Mouse (Mus musculus) erythroblast, embryonic 14.5 days (primary cell): ENCODE results near the gene Tmem198b. TPM values are rescaled to one million over a fixed set of nuclear protein-coding genes. Genes with fewer than 3 reads are reported as not detected.

Source experiments
- H3K27me3 ChIP-seq: 2 replicates; pipeline ENCODE4 v1.6.1; 2012; ENCODE audit warnings: inconsistent platforms; ENCODE audit not compliant: control insufficient read depth
- H3K36me3 ChIP-seq: 2 replicates; pipeline ENCODE4 v1.6.1; 2012; ENCODE audit warnings: mild to moderate bottlenecking, inconsistent platforms; ENCODE audit not compliant: control insufficient read depth
- H3K4me1 ChIP-seq: 2 replicates; pipeline ENCODE4 v1.6.1; 2012; ENCODE audit warnings: inconsistent platforms; ENCODE audit not compliant: control insufficient read depth
- H3K4me3 ChIP-seq: replicated peaks from 2 replicates; pipeline ENCODE3; 2012; ENCODE audit warnings: moderate library complexity, mild to moderate bottlenecking, inconsistent platforms
- H3K9me3 ChIP-seq: 2 replicates; pipeline ENCODE4 v1.6.1; 2012; ENCODE audit warnings: low read length, inconsistent platforms, mixed read lengths; ENCODE audit not compliant: control insufficient read depth
- GATA1 ChIP-seq: IDR thresholded peaks from 2 replicates; pipeline ENCODE4 v1.6.1; 2012; ENCODE audit warnings: low read length, inconsistent platforms, mixed read lengths
- TAL1 ChIP-seq: IDR thresholded peaks from 3 replicates; pipeline ENCODE4 v1.6.1; 2012; ENCODE audit warnings: low read length, inconsistent platforms, mixed read lengths
- polyA plus RNA-seq: library from polyadenylated mRNA; stranded (reverse); fragments of >175 nt; gene quantifications from 2 replicates; pipeline ENCODE4 v1.2.3, GENCODE M21; 2012

Gene Tmem198b
- polyA plus RNA-seq, 1 experiment = 0.09 TPM

- TF ChIP-seq GATA1 (no peak), TAL1 (no peak)
- Histone ChIP-seq H3K27me3 (peaks cover 2% of the 10 kb centered on the region), H3K4me3 (no peak overlapping the region)
Observed at GRCm38 (mm10) chr10:128780200-128780599, 24.0 kb downstream of the Tmem198b start.

GRCm38 (mm10) chr10:128779011-128779795 is 25.0 kb downstream of the Tmem198b start:
- TF ChIP-seq TAL1 (no peak), GATA1 (no peak)
- Histone ChIP-seq H3K4me3 (no peak overlapping the region), H3K9me3 (peaks cover 16% of the 10 kb centered on the region)

More at GRCm38 (mm10) chr10:128780200-128780599, 24.0 kb downstream of the Tmem198b start:
- Histone ChIP-seq H3K4me1 (no peaks in the 10 kb centered on the region), H3K9me3 (peaks cover 18% of the 10 kb centered on the region), H3K36me3 (no peaks in the 10 kb centered on the region)

GRCm38 (mm10) chr10:128778441-128778840 is 25.7 kb downstream of the Tmem198b start:
- Histone ChIP-seq H3K36me3 (no peaks in the 10 kb centered on the region), H3K9me3 (peaks cover 8% of the 10 kb centered on the region), H3K27me3 (peaks cover 2% of the 10 kb centered on the region), H3K4me1 (no peaks in the 10 kb centered on the region), H3K4me3 (no peak overlapping the region)
- no peak for TF ChIP-seq TAL1

More at GRCm38 (mm10) chr10:128779011-128779795, 25.0 kb downstream of the Tmem198b start:
- Histone ChIP-seq H3K27me3 (peaks cover 2% of the 10 kb centered on the region), H3K36me3 (no peaks in the 10 kb centered on the region), H3K4me1 (no peaks in the 10 kb centered on the region)

- Histone ChIP-seq H3K4me1 (peaks cover 4% of the 10 kb centered on the region), H3K36me3 (no peaks in the 10 kb centered on the region), H3K4me3 (no peak overlapping the region), H3K27me3 (peaks cover 2% of the 10 kb centered on the region), H3K9me3 (no peaks in the 10 kb centered on the region)
- TF ChIP-seq GATA1 = no peak
- no peak for TF ChIP-seq TAL1
Observed at GRCm38 (mm10) chr10:128773685-128774084, 30.5 kb downstream of the Tmem198b start.

- Histone ChIP-seq H3K9me3 (no peaks in the 10 kb centered on the region), H3K4me1 (peaks cover 4% of the 10 kb centered on the region), H3K27me3 (peaks cover 2% of the 10 kb centered on the region), H3K36me3 (no peaks in the 10 kb centered on the region; the same call in 1 of the 2 replicates), H3K4me3 (no peak overlapping the region)
- TF ChIP-seq GATA1 (no peak), TAL1 (no peak)
Observed at GRCm38 (mm10) chr10:128772895-128773294, 31.3 kb downstream of the Tmem198b start.

Other genes starting within 250 kb of the Tmem198b start
- 39.3 and 42.3 TPM in 2 replicates for gene Pa2g4, start 238.4 kb downstream of the Tmem198b start, polyA plus RNA-seq
- 0.01 TPM in 1 of 2 replicates, not detected in the other for gene Erbb3, start 214.7 kb downstream of the Tmem198b start, polyA plus RNA-seq
- gene Rps26, start 177.6 kb downstream of the Tmem198b start, polyA plus RNA-seq = 514 and 972 TPM in 2 replicates
- 0.01 TPM in 1 of 2 replicates, not detected in the other for gene Ikzf4, start 158.4 kb downstream of the Tmem198b start, polyA plus RNA-seq
- gene Suox, start 130.3 kb downstream of the Tmem198b start, polyA plus RNA-seq = 0.04 and 0.14 TPM in 2 replicates
- gene Rab5b, start 108.1 kb downstream of the Tmem198b start, polyA plus RNA-seq = 1.1 and 1.2 TPM in 2 replicates
- gene Pmel, start 100.2 kb downstream of the Tmem198b start, polyA plus RNA-seq = not detected in 2 replicates
- gene Cdk2, start 99.3 kb downstream of the Tmem198b start, polyA plus RNA-seq = 2.3 and 2.6 TPM in 2 replicates
- 0.02 and 0.03 TPM in 2 replicates for gene Dgka, start 59.5 kb downstream of the Tmem198b start, polyA plus RNA-seq
- 10.9 and 11.7 TPM in 2 replicates for gene Pym1, start 56.5 kb downstream of the Tmem198b start, polyA plus RNA-seq
- 0.01 TPM in 1 of 2 replicates, not detected in the other for gene Mmp19, start 13.5 kb downstream of the Tmem198b start, polyA plus RNA-seq
- 0.94 and 1.2 TPM in 2 replicates for gene Dnajc14, start 308 bp downstream of the Tmem198b start, polyA plus RNA-seq
- gene Sarnp, start 13.0 kb upstream of the Tmem198b start, polyA plus RNA-seq = 1.4 and 2.5 TPM in 2 replicates
- 1.3 and 2.2 TPM in 2 replicates for gene Ormdl2, start 17.3 kb upstream of the Tmem198b start, polyA plus RNA-seq
- not detected in 2 replicates for gene Gdf11, start 87.3 kb upstream of the Tmem198b start, polyA plus RNA-seq
- gene Cd63, start 96.6 kb upstream of the Tmem198b start, polyA plus RNA-seq = 0.04 and 0.21 TPM in 2 replicates
- gene Rdh5, start 118.5 kb upstream of the Tmem198b start, polyA plus RNA-seq = 0.06 and 0.17 TPM in 2 replicates
- gene Bloc1s1, start 119.7 kb upstream of the Tmem198b start, polyA plus RNA-seq = 16.6 and 25.2 TPM in 2 replicates
- gene Itga7, start 129.4 kb upstream of the Tmem198b start, polyA plus RNA-seq = 0.07 TPM in 1 of 2 replicates, not detected in the other
- not detected in 2 replicates for gene Mettl7b, start 156.6 kb upstream of the Tmem198b start, polyA plus RNA-seq
- gene Olfr9, start 185.1 kb upstream of the Tmem198b start, polyA plus RNA-seq = not detected in 2 replicates
- not detected in 2 replicates for gene Olfr763, start 206.4 kb upstream of the Tmem198b start, polyA plus RNA-seq
- not detected in 2 replicates for gene Olfr764-ps1, start 235.5 kb upstream of the Tmem198b start, polyA plus RNA-seq
- gene Olfr765, start 245.6 kb upstream of the Tmem198b start, polyA plus RNA-seq = not detected in 2 replicates